Mouse (Mus musculus) adrenal gland, adult 18-20 months (tissue): ENCODE results near the gene Tanc2. TPM values are rescaled to one million over a fixed set of nuclear protein-coding genes. Genes with fewer than 3 reads are reported as not detected.

ENCODE experiments used
- DNase-seq, 2 experiments: peaks; one replicate each; pipeline ENCODE4 v3.0.0; 2021 to 2022; ENCODE audit warnings: low spot score in 2 of 2
- total RNA-seq, 2 experiments: library from RNA; stranded (reverse); gene quantifications; 1 replicate in 1 of 2; 2 replicates in 1 of 2; pipeline ENCODE4 v1.2.3; 2021

Tanc2 gene
- total RNA-seq, 2 experiments from 2014 or later, result 10.6 to 16.0 TPM

GRCm38 (mm10) chr11:105823246-105823645 is 233.5 kb downstream of the Tanc2 start:
- peak in 1 of 2 experiments; percentile 31 for DNase-seq

GRCm38 (mm10) chr11:105823759-105824158 is 234.0 kb downstream of the Tanc2 start:
- no peak for DNase-seq

- no peak for DNase-seq
Observed at GRCm38 (mm10) chr11:105828175-105828574, 238.4 kb downstream of the Tanc2 start.

GRCm38 (mm10) chr11:105835209-105835608 is 245.4 kb downstream of the Tanc2 start:
- DNase-seq, result no peak

- DNase-seq, result no peak
Observed at GRCm38 (mm10) chr11:105836344-105836891, 246.6 kb downstream of the Tanc2 start.

GRCm38 (mm10) chr11:105837962-105838361 is 248.2 kb downstream of the Tanc2 start:
- no peak for DNase-seq

GRCm38 (mm10) chr11:105845901-105846300 is 256.1 kb downstream of the Tanc2 start:
- no peak for DNase-seq

GRCm38 (mm10) chr11:105855504-105855903 is 265.7 kb downstream of the Tanc2 start:
- no peak for DNase-seq

GRCm38 (mm10) chr11:105858063-105858462 is 268.3 kb downstream of the Tanc2 start:
- no peak for DNase-seq

GRCm38 (mm10) chr11:105885558-105885957 is 295.8 kb downstream of the Tanc2 start:
- no peak for DNase-seq

GRCm38 (mm10) chr11:105887281-105887680 is 297.5 kb downstream of the Tanc2 start:
- no peak for DNase-seq

- DNase-seq, result no peak
Observed at GRCm38 (mm10) chr11:105899151-105899550, 309.4 kb downstream of the Tanc2 start.

GRCm38 (mm10) chr11:105901501-105901900 is 311.7 kb downstream of the Tanc2 start:
- DNase-seq, result no peak

GRCm38 (mm10) chr11:105902956-105903355 is 313.2 kb downstream of the Tanc2 start:
- no peak for DNase-seq

- no peak for DNase-seq
Observed at GRCm38 (mm10) chr11:105905529-105906213, 315.9 kb downstream of the Tanc2 start.

GRCm38 (mm10) chr11:105907381-105907780 is 317.6 kb downstream of the Tanc2 start:
- no peak for DNase-seq

GRCm38 (mm10) chr11:105908926-105909325 is 319.1 kb downstream of the Tanc2 start:
- no peak for DNase-seq

GRCm38 (mm10) chr11:105909617-105910016 is 319.8 kb downstream of the Tanc2 start:
- no peak for DNase-seq

GRCm38 (mm10) chr11:105911149-105911548 is 321.4 kb downstream of the Tanc2 start:
- no peak for DNase-seq

- peak; percentile 65 to 67 for DNase-seq
Observed at GRCm38 (mm10) chr11:105911592-105912375, 322.0 kb downstream of the Tanc2 start.

GRCm38 (mm10) chr11:105913580-105913979 is 323.8 kb downstream of the Tanc2 start:
- no peak for DNase-seq
